Mouse (Mus musculus) spleen, postnatal 10 days (tissue): Measurements from ENCODE around the gene Larp7.

Experiments
- DNase-seq, 2 experiments: peaks; one replicate each; pipeline ENCODE4 v3.0.0; 2021 to 2022; ENCODE audit warnings: low spot score in 2 of 2

The Larp7 gene

DNA sequence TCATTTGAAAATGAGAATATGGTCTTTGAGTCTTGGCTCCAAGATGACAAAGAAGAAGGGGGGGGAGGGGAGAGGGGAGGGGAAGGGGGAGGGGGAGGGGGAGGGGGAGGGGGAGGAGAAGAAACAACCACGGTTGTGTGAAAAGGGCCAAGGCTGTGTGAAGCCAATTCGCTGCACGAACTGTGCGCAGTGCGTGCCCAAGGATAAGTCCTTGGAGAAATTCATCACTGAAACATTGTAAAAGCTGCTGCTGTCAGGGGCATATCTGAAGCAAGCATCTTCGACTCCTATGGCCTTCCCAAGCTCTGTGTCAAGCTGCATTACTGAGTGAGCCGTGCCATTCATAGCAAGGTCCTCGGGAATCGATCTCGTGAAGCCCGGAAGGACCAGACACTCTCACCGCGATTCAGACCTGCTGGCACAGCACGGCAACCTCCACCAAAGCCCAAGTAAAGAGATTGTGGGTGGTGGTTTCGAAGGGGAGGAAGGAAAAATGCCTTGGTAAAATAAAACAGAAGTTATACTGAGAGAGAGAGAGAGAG lies 40.3 kb downstream of the Larp7 start:
- no peak for DNase-seq

DNA sequence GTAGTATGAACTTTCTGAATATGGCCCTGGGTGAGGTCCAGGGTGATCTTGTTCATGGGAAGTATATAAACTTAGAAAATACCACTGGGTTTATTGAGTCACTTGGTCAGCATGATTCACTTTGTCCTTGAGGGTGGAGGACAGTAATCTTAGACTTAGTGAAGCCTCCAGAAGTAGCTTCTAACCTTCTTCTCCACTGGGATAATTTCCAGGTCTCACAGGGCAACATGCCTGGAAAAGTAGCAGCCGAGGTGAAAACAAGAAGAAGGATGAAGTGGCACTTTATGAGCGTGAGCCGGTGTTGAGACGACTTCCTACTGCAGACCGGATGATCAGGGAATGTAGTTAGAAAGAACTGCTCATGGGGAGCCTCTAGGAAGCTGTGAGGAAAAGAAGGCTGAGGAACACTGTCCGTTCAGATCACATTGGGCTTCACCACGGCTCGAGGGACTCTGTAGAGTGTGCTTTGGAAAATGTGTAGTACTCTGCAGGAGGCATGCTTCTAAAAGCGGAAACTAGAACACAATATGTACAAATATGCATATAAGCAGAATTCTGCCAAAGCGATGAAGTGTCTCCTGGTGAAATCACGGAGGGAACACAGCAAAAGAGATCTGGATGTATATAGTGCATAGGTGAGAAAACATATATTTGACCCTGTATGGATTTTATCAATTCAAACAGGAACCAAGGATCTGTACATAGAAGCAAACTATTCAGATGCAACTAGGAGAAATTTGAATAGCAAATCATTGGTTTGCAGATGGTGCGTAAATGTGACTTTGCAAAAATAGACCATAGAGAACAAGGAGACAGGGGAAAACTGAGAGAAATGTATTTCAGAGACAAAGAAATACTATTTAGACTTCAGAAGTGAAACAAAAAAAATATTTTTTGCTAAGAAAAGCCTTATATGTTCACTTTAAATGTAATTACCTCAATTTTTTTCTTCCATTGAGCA lies 41.1 kb downstream of the Larp7 start:
- DNase-seq = no peak

DNA sequence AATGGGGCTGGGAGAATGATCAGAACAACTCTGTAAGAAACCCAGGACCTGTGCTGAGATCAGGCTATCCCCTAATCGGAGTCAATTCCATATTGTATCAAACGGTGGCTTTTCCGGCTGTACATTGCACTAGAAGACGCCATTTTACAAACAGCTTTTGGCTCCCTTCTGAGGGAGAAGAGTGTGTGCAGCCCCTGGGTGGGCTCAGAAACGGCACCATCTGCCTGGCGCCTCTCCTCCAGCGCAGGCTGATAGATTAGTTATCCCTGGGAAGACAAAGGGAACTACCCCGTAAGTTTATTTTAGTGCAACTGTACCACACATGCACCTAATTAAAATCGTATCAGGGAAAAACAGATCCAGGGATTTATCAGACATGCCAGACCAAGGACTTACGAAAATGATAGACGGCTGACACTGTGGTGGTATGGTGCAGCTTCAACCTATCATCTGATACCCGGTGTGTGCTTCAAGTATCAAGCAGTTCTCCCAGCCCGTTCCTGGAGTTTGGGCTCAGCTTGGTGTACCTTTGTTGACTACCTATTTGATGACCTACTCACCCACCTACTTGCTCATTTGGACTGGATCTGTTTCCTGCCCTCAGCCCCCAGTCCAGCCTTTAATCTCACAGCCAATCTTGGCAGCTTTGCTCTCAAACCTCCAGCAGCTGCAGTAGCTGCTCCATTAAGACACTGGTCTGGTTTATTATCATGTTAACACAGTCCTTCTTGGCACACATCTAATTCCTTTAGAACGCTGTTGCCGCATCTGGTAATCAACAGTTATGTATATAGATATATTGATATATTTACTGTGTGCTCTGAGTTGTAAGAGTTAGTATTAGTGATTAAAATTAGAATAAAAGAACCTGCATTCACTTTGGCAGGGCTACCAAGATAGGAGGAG lies 45.0 kb downstream of the Larp7 start:
- DNase-seq = no peak

DNA sequence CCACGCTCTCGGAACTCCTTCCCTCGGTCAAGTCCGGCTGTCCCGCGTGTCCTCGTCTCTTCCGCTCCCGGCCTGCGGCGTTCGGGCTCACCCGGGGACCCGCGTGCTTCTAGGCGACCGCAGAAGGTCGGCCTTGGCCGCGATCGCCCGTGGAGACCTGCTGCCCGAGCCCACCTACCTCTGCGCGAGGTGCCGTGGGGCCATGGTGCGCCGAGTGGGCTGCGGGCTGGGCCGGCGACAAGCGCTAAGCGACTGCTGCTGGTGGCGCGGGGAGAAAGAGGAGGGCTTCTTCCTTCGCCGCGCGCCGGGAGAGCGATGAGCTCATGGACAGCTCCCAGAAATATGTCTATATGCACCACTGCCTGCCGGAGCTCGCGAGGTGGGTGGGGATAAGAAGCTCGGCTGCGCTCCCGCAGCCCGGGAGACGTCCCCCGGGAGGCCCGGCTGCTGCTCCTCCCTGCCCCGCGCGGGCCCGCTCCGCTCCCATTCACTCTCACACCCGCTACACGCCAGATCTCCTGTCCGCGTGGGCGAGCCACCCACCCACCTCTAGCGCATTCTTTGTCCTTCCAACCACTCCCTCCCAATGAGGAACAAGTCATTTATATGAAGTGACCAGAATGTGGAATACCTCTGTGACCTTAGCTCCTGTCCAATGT lies 54.3 kb downstream of the Larp7 start, which contains the start of gene Ank2:
Gene Ank2, minus strand, starts transcription at position 609 of the 659 bp plus-strand sequence.
- peak in 1 of 2 experiments; percentile 23 for DNase-seq

DNA sequence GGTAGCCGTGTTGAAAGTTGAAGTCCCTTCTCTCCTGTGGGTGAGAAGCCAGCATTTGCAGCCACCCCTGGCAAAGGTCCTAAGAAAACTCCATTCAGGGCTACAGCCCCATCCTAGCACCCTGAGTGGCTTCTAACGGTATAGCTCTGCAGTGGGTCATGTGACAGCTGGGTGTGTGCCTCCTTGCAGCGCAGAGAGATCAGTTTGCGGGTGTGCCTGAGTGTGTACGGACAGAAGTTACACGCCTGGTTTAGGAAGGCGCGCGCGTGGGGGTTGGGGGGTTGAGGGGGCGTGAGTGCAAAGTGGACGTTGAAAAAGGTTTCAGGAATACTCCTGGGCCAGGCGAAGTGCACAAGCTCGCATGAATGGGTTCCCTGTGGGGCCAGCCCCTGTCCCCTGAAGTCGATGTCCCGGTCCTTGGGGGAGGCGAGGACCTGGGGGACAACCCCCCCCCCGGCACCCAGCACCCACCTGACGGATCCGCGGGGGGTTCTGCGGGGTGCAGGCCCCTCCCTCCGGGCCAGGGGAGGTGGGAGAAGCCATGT lies 54.9 kb downstream of the Larp7 start:
- DNase-seq = peak in 1 of 2 experiments; percentile 22

DNA sequence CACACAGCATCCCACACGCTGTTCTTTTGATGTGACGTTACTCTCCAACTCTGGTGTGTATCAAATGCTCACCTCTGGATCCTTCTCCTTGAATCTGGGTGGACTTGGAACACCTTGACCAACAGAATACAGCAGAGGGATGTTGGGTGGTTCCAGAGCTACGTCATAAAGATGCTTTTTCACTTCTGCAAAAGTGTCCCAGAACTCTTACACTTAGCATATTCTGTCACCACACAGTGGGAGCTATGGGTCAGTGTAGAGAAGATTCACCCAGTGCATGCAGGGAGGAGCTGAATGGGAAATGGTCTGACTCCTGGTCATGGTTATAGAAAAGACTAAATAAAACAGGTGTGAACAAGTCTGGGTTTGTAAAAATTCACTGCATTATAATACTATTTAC lies 60.5 kb downstream of the Larp7 start:
- no peak for DNase-seq

DNA sequence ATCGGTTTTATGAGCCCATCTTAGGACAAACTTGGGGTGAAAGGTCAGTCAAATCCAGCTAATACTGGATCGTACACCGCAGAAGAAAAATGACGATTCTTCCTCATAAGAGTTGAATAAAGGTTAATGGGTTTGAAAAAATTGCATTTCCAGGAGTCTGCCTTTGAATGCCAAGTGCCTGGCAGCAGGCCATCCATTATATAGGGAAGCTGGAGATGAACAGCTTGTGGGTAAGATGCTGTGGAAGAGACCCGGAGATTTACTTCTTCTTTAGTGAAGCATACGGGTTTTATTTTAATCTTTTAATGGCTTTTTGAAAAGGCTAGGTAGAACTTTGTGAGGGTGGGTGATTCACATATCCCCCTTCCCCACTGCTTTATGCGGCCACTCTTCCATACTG lies 65.8 kb downstream of the Larp7 start:
- DNase-seq = no peak
